Mouse (Mus musculus) forebrain, embryonic 12.5 days (tissue): ENCODE data around the gene Pde4d. TPM values are rescaled to one million over a fixed set of nuclear protein-coding genes. Genes with fewer than 3 reads are reported as not detected.
A peak's percentile ranks its signal among the peaks of the same experiment; 100 is the strongest.

ENCODE experiments used
- ATAC-seq: fragments of 200-750 bp; cut with Nextera tagmentation; 2 replicates; pipeline ENCODE4 v1.8.0; 2017; ENCODE audit warnings: moderate TSS enrichment; ENCODE audit not compliant: low FRiP score
- H3K27ac ChIP-seq: fragments of 300-500 bp; sonication (generic); 2 replicates; pipeline ENCODE4 v1.5.1; 2016; ENCODE audit warnings: mild to moderate bottlenecking
- H3K27me3 ChIP-seq: fragments of 300-500 bp; sonication (generic); 2 replicates; pipeline ENCODE4 v1.6.1; 2016; ENCODE audit warnings: mild to moderate bottlenecking
- H3K36me3 ChIP-seq: fragments of 300-500 bp; sonication (generic); replicated peaks from 2 replicates; pipeline ENCODE4 v1.6.1; 2016; ENCODE audit warnings: mild to moderate bottlenecking
- H3K4me1 ChIP-seq: fragments of 300-500 bp; sonication (generic); 2 replicates; pipeline ENCODE4 v1.6.1; 2016
- H3K4me2 ChIP-seq: fragments of 300-500 bp; sonication (generic); 2 replicates; pipeline ENCODE4 v1.6.1; 2016; ENCODE audit warnings: mild to moderate bottlenecking, moderate library complexity
- H3K4me3 ChIP-seq: fragments of 300-500 bp; sonication (generic); replicated peaks from 2 replicates; pipeline ENCODE4 v1.5.1; 2016; ENCODE audit warnings: mild to moderate bottlenecking
- H3K9ac ChIP-seq: fragments of 300-500 bp; sonication (generic); 2 replicates; pipeline ENCODE4 v1.6.1; 2016; ENCODE audit warnings: mild to moderate bottlenecking
- H3K9me3 ChIP-seq: fragments of 300-500 bp; sonication (generic); 2 replicates; pipeline ENCODE4 v1.6.1; 2016
- WGBS: fragments of 180-500 bp; shearing (Covaris S2); methylation state at CpG from one replicate; pipeline ENCODE4 v1.1.7; 2016; 5-methylcytosine and 5-hydroxymethylcytosine counted together
- polyA plus RNA-seq: library from polyadenylated mRNA; unstranded; fragments of >200 nt; fragmentation: Nextera tagmentation; extraction: Ambion mirVana; gene quantifications from 2 replicates; pipeline ENCODE4 v1.2.1, GENCODE M21; 2016

Pde4d gene
- polyA plus RNA-seq, 1 experiment from 2014 or later: 15.0 TPM

DNA sequence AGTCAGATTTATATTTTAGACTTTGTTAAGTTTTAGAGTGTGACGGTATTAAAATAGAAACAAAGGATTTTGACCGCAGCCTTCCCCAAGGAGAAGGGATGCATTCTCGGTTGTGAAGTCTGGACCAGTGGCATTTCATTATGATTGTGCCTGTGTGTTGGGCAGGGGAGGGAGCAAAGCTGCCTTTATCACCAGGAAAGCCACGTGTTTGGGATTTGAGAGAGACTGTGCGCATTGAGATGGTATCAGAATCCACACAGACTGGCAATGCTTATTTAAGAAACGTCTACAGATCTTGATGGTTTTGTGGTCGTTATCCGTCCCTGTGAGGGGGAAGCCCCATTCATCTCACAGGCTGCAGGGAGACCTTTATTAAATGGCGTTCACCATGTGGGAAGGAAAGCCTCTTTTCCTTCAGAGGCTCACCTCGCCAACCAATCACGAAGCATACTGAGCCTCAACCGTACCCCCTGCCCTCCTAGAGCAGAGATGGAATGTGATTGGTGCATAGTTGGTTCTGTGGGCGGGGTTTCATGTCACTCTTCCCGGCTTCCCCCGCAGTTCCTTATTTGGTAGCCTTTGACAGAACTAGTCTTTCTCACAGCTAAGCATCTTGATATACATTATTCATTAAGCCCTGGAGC lies 1476.7 kb downstream of the Pde4d start:
- peak overlapping the region; percentile 31; the same call in 1 of the 2 replicates for H3K27ac ChIP-seq
- peak; percentile 95 for ATAC-seq
- H3K4me1 ChIP-seq: peaks cover 18% of the 10 kb centered on the region
- no peaks in the 10 kb centered on the region for H3K9me3 ChIP-seq
- WGBS: 23% methylated on average over 15 of the region's 15 CpGs
- H3K4me3 ChIP-seq: 0 out of 2 replicates have a peak overlapping the region, but pooled peaks have one; percentile 2
- H3K27me3 ChIP-seq: no peaks in the 10 kb centered on the region
- no peak overlapping the region for H3K9ac ChIP-seq
- H3K36me3 ChIP-seq: no peaks in the 10 kb centered on the region
- H3K4me2 ChIP-seq: peak overlapping the region; percentile 50

DNA sequence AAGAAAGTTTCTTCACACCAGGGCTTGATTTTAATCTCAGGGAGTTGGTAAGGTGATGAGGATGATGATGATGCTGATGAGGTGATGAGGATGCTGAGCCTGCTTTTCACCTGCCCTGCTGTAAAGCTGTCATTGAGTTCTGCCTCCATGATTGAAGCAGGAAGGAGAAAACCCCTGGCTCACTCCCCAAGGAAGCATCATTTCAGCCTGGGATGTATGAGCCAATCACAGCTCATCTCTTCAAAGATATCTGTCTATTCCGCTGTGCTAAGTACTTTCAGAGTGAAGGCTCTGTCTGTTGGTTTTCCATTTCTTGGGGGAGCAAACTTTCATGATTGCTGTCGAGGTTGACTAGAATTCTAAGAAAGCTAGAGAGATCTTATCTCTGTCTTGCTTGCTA lies 1478.0 kb downstream of the Pde4d start:
- 82% methylated on average over 2 of the region's 2 CpGs for WGBS
- H3K36me3 ChIP-seq: no peaks in the 10 kb centered on the region
- H3K4me2 ChIP-seq: no peak overlapping the region; the same call in 1 of the 2 replicates
- H3K4me3 ChIP-seq: no peak overlapping the region
- H3K27ac ChIP-seq: no peak overlapping the region
- H3K9me3 ChIP-seq: no peaks in the 10 kb centered on the region
- no peak for ATAC-seq
- H3K9ac ChIP-seq: no peak overlapping the region
- H3K4me1 ChIP-seq: peaks cover 18% of the 10 kb centered on the region
- H3K27me3 ChIP-seq: no peaks in the 10 kb centered on the region

DNA sequence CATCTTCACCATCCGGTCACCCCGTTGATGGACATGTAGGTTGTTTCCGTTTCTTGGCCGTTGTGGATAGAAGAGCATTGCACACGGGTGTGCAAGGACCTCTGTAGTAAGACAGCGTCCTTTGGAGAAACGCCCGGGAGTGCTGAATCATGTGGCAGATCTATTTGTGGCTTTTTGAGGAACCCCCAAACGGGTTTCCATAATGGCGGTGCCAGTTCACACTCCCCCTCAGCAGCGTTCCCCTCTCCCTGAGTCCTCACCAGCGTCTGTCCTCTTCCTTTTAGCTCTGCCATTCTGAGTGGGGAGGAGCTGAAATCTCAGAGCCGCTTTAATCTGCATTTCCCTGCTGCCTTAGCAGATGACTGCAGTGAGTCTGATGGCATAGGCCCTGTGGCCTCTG lies 1482.9 kb downstream of the Pde4d start:
- no peak overlapping the region for H3K4me2 ChIP-seq
- H3K9ac ChIP-seq: no peak overlapping the region
- H3K4me3 ChIP-seq: no peak overlapping the region
- no peaks in the 10 kb centered on the region for H3K27me3 ChIP-seq
- no peak for ATAC-seq
- H3K27ac ChIP-seq: no peak overlapping the region
- 0 out of 2 replicates have a peak, but pooled peaks cover 8% of the 10 kb centered on the region for H3K36me3 ChIP-seq
- WGBS: 95% methylated on average over 13 of the region's 13 CpGs
- peaks cover 2% of the 10 kb centered on the region; the same call in 1 of the 2 replicates for H3K4me1 ChIP-seq
- H3K9me3 ChIP-seq: no peaks in the 10 kb centered on the region

DNA sequence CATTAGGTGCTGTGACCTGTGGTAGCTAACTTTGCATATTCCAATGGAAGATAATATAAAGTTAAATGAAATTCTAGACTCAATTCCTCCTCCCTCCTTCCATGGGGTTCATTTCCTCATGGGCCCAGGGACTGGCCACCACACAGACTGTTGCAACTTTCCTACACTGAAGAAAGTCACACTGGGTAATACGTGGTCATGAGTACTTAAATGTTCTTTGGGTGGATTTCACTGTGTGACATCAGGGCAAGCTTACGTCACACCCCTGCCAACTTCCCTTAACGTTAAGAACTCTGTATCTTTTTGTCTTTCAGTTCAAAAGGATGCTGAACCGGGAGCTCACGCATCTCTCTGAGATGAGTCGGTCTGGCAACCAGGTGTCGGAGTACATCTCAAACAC lies 1483.8 kb downstream of the Pde4d start:
- ATAC-seq: no peak
- Histone ChIP-seq H3K9ac (no peak overlapping the region), H3K36me3 (peaks cover 13% of the 10 kb centered on the region; the same call in 1 of the 2 replicates), H3K9me3 (no peaks in the 10 kb centered on the region), H3K4me3 (no peak overlapping the region), H3K4me1 (no peaks in the 10 kb centered on the region), H3K4me2 (no peak overlapping the region), H3K27me3 (no peaks in the 10 kb centered on the region), H3K27ac (no peak overlapping the region)
- 91% methylated on average over 7 of the region's 7 CpGs for WGBS

DNA sequence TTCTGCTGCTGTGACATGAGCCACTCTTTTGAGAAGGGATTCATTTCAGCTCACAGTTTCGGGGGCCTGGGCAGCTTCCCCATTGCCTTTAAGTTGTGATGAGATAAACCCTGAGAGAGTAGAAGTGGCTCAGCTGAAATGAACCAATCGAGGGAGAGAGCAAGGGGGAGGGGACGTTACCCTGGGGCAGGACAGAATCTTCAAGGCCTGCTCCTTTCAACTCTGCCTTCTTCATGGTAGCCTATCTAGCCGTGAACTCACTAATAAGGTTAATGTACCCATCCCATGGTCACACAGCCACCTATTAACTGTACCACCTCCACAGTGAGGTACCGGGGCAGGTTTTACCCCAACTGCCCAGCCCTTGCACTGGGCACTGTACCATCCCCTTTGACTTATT lies 1487.1 kb downstream of the Pde4d start:
- Histone ChIP-seq H3K4me2 (no peak overlapping the region), H3K4me1 (no peaks in the 10 kb centered on the region), H3K27ac (no peak overlapping the region), H3K9ac (no peak overlapping the region), H3K4me3 (no peak overlapping the region), H3K36me3 (peaks cover 18% of the 10 kb centered on the region), H3K27me3 (no peaks in the 10 kb centered on the region), H3K9me3 (no peaks in the 10 kb centered on the region)
- 94% methylated on average over 5 of the region's 5 CpGs for WGBS
- no peak for ATAC-seq

DNA sequence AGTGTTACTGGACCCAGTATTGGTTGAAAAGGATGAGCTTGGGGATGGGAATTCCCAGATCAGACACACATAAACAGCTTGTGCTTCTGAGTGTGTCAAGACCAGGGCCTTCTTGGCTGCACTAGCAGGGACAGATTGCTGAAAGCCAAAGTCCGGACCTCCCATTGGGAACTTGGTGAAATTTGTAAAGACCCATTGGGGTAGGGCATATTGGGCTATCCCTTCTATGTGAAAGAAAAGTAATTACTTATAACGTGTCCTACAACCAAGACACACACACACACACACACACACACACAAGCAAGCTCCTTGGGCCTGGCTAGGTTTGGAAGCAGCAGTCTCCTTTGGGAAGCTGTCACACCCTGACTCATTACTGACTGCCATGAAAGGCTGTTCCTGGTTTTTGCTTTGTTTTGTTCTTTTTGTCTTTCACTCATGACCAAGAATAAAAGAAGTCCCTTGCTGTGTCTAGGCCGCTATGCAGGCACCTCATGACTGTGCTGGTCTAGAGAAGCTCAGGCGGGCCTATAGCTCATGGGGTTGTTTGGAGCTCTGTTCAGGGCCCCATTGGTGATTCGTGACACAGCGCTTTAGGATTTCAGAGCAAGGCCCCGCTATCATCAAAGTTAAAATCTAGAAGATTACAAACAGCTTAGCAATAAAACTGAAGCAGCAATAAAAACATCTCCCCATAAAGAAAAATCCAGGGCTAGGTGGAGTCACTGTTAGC lies 1495.2 kb downstream of the Pde4d start:
- H3K4me1 ChIP-seq: no peaks in the 10 kb centered on the region
- no peaks in the 10 kb centered on the region for H3K9me3 ChIP-seq
- no peak overlapping the region for H3K4me2 ChIP-seq
- no peak overlapping the region for H3K27ac ChIP-seq
- H3K27me3 ChIP-seq: no peaks in the 10 kb centered on the region
- WGBS: 78% methylated on average over 7 of the region's 7 CpGs
- H3K4me3 ChIP-seq: no peak overlapping the region
- no peak overlapping the region for H3K9ac ChIP-seq
- ATAC-seq: no peak
- H3K36me3 ChIP-seq: peaks cover 22% of the 10 kb centered on the region

GRCm38 (mm10) chr13:109951466-109951865 lies 1501.7 kb downstream of the Pde4d start:
- Histone ChIP-seq H3K4me2 (no peak overlapping the region), H3K27me3 (no peaks in the 10 kb centered on the region), H3K36me3 (peaks cover 47% of the 10 kb centered on the region), H3K4me3 (no peak overlapping the region), H3K4me1 (no peaks in the 10 kb centered on the region), H3K27ac (no peak overlapping the region), H3K9me3 (no peaks in the 10 kb centered on the region), H3K9ac (no peak overlapping the region)
- no peak for ATAC-seq
- whole genome bisulfite sequencing: 79% methylated on average over 14 of the region's 14 CpGs

- Histone ChIP-seq H3K36me3 (peaks cover 38% of the 10 kb centered on the region), H3K4me2 (no peak overlapping the region), H3K4me3 (no peak overlapping the region), H3K27me3 (no peaks in the 10 kb centered on the region), H3K27ac (no peak overlapping the region), H3K9me3 (no peaks in the 10 kb centered on the region), H3K4me1 (no peaks in the 10 kb centered on the region), H3K9ac (no peak overlapping the region)
- ATAC-seq: no peak
- 95% methylated on average over 8 of the region's 8 CpGs for WGBS
Measured at GRCm38 (mm10) chr13:109954189-109954588, 1504.4 kb downstream of the Pde4d start.

DNA sequence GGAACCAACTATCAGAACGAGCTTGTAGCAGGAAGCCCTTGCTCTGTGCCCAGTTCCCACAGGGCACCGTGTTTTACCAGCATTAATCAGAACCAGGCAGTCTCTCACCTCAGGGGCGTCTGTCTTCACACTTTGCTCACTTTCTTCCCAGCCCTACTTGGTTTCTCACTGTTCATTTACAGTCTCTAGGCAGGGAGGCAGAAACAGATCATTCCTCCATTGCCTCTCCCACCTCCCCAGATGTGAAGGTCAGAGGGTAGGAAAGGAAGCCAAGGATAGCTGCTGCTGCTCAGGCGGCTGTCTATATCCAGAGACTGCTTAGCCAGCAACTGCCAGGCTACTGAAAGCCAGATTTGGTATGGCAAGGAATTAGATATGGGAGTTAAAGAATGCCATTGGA lies 1508.2 kb downstream of the Pde4d start:
- no peaks in the 10 kb centered on the region for H3K4me1 ChIP-seq
- ATAC-seq: no peak
- no peak overlapping the region for H3K27ac ChIP-seq
- no peaks in the 10 kb centered on the region for H3K9me3 ChIP-seq
- H3K9ac ChIP-seq: no peak overlapping the region
- no peak overlapping the region for H3K4me3 ChIP-seq
- 80% methylated on average over 4 of the region's 4 CpGs for WGBS
- no peak overlapping the region for H3K4me2 ChIP-seq
- H3K36me3 ChIP-seq: peaks cover 5% of the 10 kb centered on the region
- no peaks in the 10 kb centered on the region for H3K27me3 ChIP-seq

GRCm38 (mm10) chr13:109982821-109983443 lies 1533.2 kb downstream of the Pde4d start:
- Histone ChIP-seq H3K27ac (no peak overlapping the region), H3K4me3 (no peak overlapping the region), H3K9me3 (no peaks in the 10 kb centered on the region), H3K36me3 (no peaks in the 10 kb centered on the region), H3K9ac (no peak overlapping the region), H3K4me1 (no peaks in the 10 kb centered on the region), H3K27me3 (no peaks in the 10 kb centered on the region), H3K4me2 (no peak overlapping the region)
- ATAC-seq: no peak
- 63% methylated on average over 10 of the region's 10 CpGs for WGBS

- no peak overlapping the region for H3K9ac ChIP-seq
- H3K27ac ChIP-seq: no peak overlapping the region
- no peak overlapping the region for H3K4me3 ChIP-seq
- H3K36me3 ChIP-seq: no peaks in the 10 kb centered on the region
- 83% methylated on average over 5 of the region's 5 CpGs for WGBS
- no peak for ATAC-seq
- no peaks in the 10 kb centered on the region for H3K4me1 ChIP-seq
- H3K27me3 ChIP-seq: no peaks in the 10 kb centered on the region
- no peak overlapping the region for H3K4me2 ChIP-seq
- H3K9me3 ChIP-seq: no peaks in the 10 kb centered on the region
Measured at GRCm38 (mm10) chr13:109985411-109985810, 1535.7 kb downstream of the Pde4d start.

GRCm38 (mm10) chr13:109985892-109986291 lies 1536.1 kb downstream of the Pde4d start:
- 84% methylated on average over 5 of the region's 5 CpGs for WGBS
- H3K36me3 ChIP-seq: no peaks in the 10 kb centered on the region
- no peak overlapping the region for H3K4me2 ChIP-seq
- H3K4me1 ChIP-seq: no peaks in the 10 kb centered on the region
- H3K4me3 ChIP-seq: no peak overlapping the region
- H3K9me3 ChIP-seq: no peaks in the 10 kb centered on the region
- H3K9ac ChIP-seq: no peak overlapping the region
- H3K27ac ChIP-seq: no peak overlapping the region
- no peak for ATAC-seq
- H3K27me3 ChIP-seq: no peaks in the 10 kb centered on the region
